Mouse (Mus musculus): Measurements from ENCODE around the gene Casp7. TPM values are rescaled to one million over a fixed set of nuclear protein-coding genes. Genes with fewer than 3 reads are reported as not detected.

Casp7 gene
- polyA plus RNA-seq, 1 experiment from 2014 or later: 22.5 TPM

- Histone ChIP-seq H3K9me3 (no peaks in the 10 kb centered on the region), H3K4me2 (no peak overlapping the region), H3K27me3 (no peaks in the 10 kb centered on the region), H3K4me3 (no peak overlapping the region), H3K4me1 (peaks cover 5% of the 10 kb centered on the region; the same call in 1 of the 2 replicates), H3K36me3 (peaks cover 19% of the 10 kb centered on the region; the same call in 1 of the 2 replicates), H3K27ac (no peak overlapping the region), H3K9ac (no peak overlapping the region)
- WGBS: 87% methylated on average over 7 of the region's 7 CpGs
- no peak for ATAC-seq (ENCODE audit: insufficient number of reproducible peaks, low FRiP score, low TSS enrichment, low read depth)
Measured at GRCm38 (mm10) chr19:56433581-56433980, 36.7 kb downstream of the Casp7 start.

GRCm38 (mm10) chr19:56436380-56436779 lies 39.5 kb downstream of the Casp7 start:
- no peak for ATAC-seq (ENCODE audit: insufficient number of reproducible peaks, low FRiP score, low TSS enrichment, low read depth)
- H3K27me3 ChIP-seq: no peaks in the 10 kb centered on the region
- no peak overlapping the region for H3K27ac ChIP-seq
- H3K9me3 ChIP-seq: no peaks in the 10 kb centered on the region
- H3K4me3 ChIP-seq: no peak overlapping the region
- H3K9ac ChIP-seq: no peak overlapping the region
- H3K4me2 ChIP-seq: no peak overlapping the region
- H3K4me1 ChIP-seq: peaks cover 5% of the 10 kb centered on the region; the same call in 1 of the 2 replicates
- H3K36me3 ChIP-seq: peaks cover 26% of the 10 kb centered on the region; the same call in 1 of the 2 replicates
- 89% methylated on average over 13 of the region's 13 CpGs for WGBS

GRCm38 (mm10) chr19:56438357-56439071 lies 41.6 kb downstream of the Casp7 start:
- no peak for ATAC-seq (ENCODE audit: insufficient number of reproducible peaks, low FRiP score, low TSS enrichment, low read depth)
- Histone ChIP-seq H3K4me1 (no peaks in the 10 kb centered on the region), H3K4me2 (no peak overlapping the region), H3K4me3 (no peak overlapping the region), H3K9ac (no peak overlapping the region), H3K9me3 (no peaks in the 10 kb centered on the region), H3K36me3 (peaks cover 26% of the 10 kb centered on the region; the same call in 1 of the 2 replicates), H3K27me3 (no peaks in the 10 kb centered on the region), H3K27ac (0 out of 2 replicates have a peak overlapping the region, but pooled peaks have one; percentile 43)
- 66% methylated on average over 7 of the region's 7 CpGs for WGBS

- no peak overlapping the region for H3K4me3 ChIP-seq
Measured at GRCm38 (mm10) chr19:56439072-56439434, 42.1 kb downstream of the Casp7 start.

GRCm38 (mm10) chr19:56443445-56443844 lies 46.5 kb downstream of the Casp7 start:
- 85% methylated on average over 14 of the region's 14 CpGs for WGBS

More at GRCm38 (mm10) chr19:56439072-56439434, 42.1 kb downstream of the Casp7 start:
- Histone ChIP-seq H3K4me1 (no peaks in the 10 kb centered on the region), H3K9me3 (no peaks in the 10 kb centered on the region), H3K9ac (no peak overlapping the region), H3K27me3 (no peaks in the 10 kb centered on the region), H3K36me3 (peaks cover 20% of the 10 kb centered on the region; the same call in 1 of the 2 replicates), H3K4me2 (no peak overlapping the region), H3K27ac (no peak overlapping the region)
- WGBS: 89% methylated on average over 6 of the region's 6 CpGs
- ATAC-seq (ENCODE audit: insufficient number of reproducible peaks, low FRiP score, low TSS enrichment, low read depth): no peak

GRCm38 (mm10) chr19:56448784-56449183 lies 51.9 kb downstream of the Casp7 start:
- Histone ChIP-seq H3K9me3 (no peaks in the 10 kb centered on the region), H3K27ac (no peak overlapping the region), H3K36me3 (no peaks in the 10 kb centered on the region), H3K4me3 (no peak overlapping the region), H3K4me1 (no peaks in the 10 kb centered on the region), H3K9ac (no peak overlapping the region), H3K27me3 (no peaks in the 10 kb centered on the region), H3K4me2 (no peak overlapping the region)
- ATAC-seq (ENCODE audit: insufficient number of reproducible peaks, low FRiP score, low TSS enrichment, low read depth): no peak
- WGBS: 93% methylated on average over 4 of the region's 4 CpGs

More at GRCm38 (mm10) chr19:56443445-56443844, 46.5 kb downstream of the Casp7 start:
- no peaks in the 10 kb centered on the region for H3K9me3 ChIP-seq
- no peaks in the 10 kb centered on the region for H3K27me3 ChIP-seq
- H3K4me1 ChIP-seq: no peaks in the 10 kb centered on the region
- H3K9ac ChIP-seq: no peak overlapping the region
- no peak for ATAC-seq (ENCODE audit: insufficient number of reproducible peaks, low FRiP score, low TSS enrichment, low read depth)
- H3K4me2 ChIP-seq: no peak overlapping the region
- no peak overlapping the region for H3K4me3 ChIP-seq
- no peak overlapping the region for H3K27ac ChIP-seq
- 0 out of 2 replicates have a peak, but pooled peaks cover 6% of the 10 kb centered on the region for H3K36me3 ChIP-seq

GRCm38 (mm10) chr19:56449537-56449936 lies 52.6 kb downstream of the Casp7 start:
- H3K9ac ChIP-seq: no peak overlapping the region
- no peaks in the 10 kb centered on the region for H3K4me1 ChIP-seq
- H3K27ac ChIP-seq: no peak overlapping the region
- no peaks in the 10 kb centered on the region for H3K36me3 ChIP-seq
- 90% methylated on average over 8 of the region's 8 CpGs for WGBS
- no peaks in the 10 kb centered on the region for H3K9me3 ChIP-seq
- H3K27me3 ChIP-seq: no peaks in the 10 kb centered on the region
- H3K4me2 ChIP-seq: no peak overlapping the region
- H3K4me3 ChIP-seq: no peak overlapping the region
- no peak for ATAC-seq (ENCODE audit: insufficient number of reproducible peaks, low FRiP score, low TSS enrichment, low read depth)

- WGBS: 77% methylated on average over 5 of the region's 5 CpGs
- no peaks in the 10 kb centered on the region for H3K4me1 ChIP-seq
- H3K4me2 ChIP-seq: no peak overlapping the region
- H3K9ac ChIP-seq: no peak overlapping the region
- ATAC-seq (ENCODE audit: insufficient number of reproducible peaks, low FRiP score, low TSS enrichment, low read depth): no peak
- H3K27me3 ChIP-seq: no peaks in the 10 kb centered on the region
- H3K27ac ChIP-seq: no peak overlapping the region
- H3K36me3 ChIP-seq: no peaks in the 10 kb centered on the region
- no peak overlapping the region for H3K4me3 ChIP-seq
- H3K9me3 ChIP-seq: no peaks in the 10 kb centered on the region
Measured at GRCm38 (mm10) chr19:56450892-56451291, 54.0 kb downstream of the Casp7 start.

GRCm38 (mm10) chr19:56451867-56452266 lies 54.9 kb downstream of the Casp7 start:
- no peaks in the 10 kb centered on the region for H3K4me1 ChIP-seq
- no peaks in the 10 kb centered on the region for H3K9me3 ChIP-seq
- H3K9ac ChIP-seq: no peak overlapping the region
- H3K4me3 ChIP-seq: no peak overlapping the region
- no peaks in the 10 kb centered on the region for H3K36me3 ChIP-seq
- H3K27me3 ChIP-seq: no peaks in the 10 kb centered on the region
- H3K4me2 ChIP-seq: no peak overlapping the region
- 78% methylated on average over 4 of the region's 4 CpGs for WGBS
- H3K27ac ChIP-seq: no peak overlapping the region
- no peak for ATAC-seq (ENCODE audit: insufficient number of reproducible peaks, low FRiP score, low TSS enrichment, low read depth)

- ATAC-seq (ENCODE audit: insufficient number of reproducible peaks, low FRiP score, low TSS enrichment, low read depth): no peak
- Histone ChIP-seq H3K27ac (no peak overlapping the region), H3K9me3 (no peaks in the 10 kb centered on the region), H3K27me3 (no peaks in the 10 kb centered on the region), H3K4me2 (no peak overlapping the region), H3K4me3 (no peak overlapping the region), H3K36me3 (no peaks in the 10 kb centered on the region), H3K9ac (no peak overlapping the region), H3K4me1 (peaks cover 2% of the 10 kb centered on the region; the same call in 1 of the 2 replicates)
- 87% methylated on average over 2 of the region's 2 CpGs for WGBS
Measured at GRCm38 (mm10) chr19:56452421-56452820, 55.5 kb downstream of the Casp7 start.

GRCm38 (mm10) chr19:56454862-56455261 lies 57.9 kb downstream of the Casp7 start:
- Histone ChIP-seq H3K27ac (no peak overlapping the region), H3K4me3 (no peak overlapping the region), H3K9ac (no peak overlapping the region), H3K9me3 (no peaks in the 10 kb centered on the region), H3K36me3 (no peaks in the 10 kb centered on the region), H3K27me3 (no peaks in the 10 kb centered on the region), H3K4me2 (no peak overlapping the region), H3K4me1 (peaks cover 6% of the 10 kb centered on the region; the same call in 1 of the 2 replicates)
- 73% methylated on average over 4 of the region's 4 CpGs for WGBS
- ATAC-seq (ENCODE audit: insufficient number of reproducible peaks, low FRiP score, low TSS enrichment, low read depth): no peak

GRCm38 (mm10) chr19:56455369-56455768 lies 58.4 kb downstream of the Casp7 start:
- H3K4me2 ChIP-seq: no peak overlapping the region
- no peaks in the 10 kb centered on the region for H3K9me3 ChIP-seq
- no peak overlapping the region for H3K9ac ChIP-seq
- no peaks in the 10 kb centered on the region for H3K36me3 ChIP-seq
- no peak for ATAC-seq (ENCODE audit: insufficient number of reproducible peaks, low FRiP score, low TSS enrichment, low read depth)
- no peak overlapping the region for H3K27ac ChIP-seq
- WGBS: 45% methylated on average over 2 of the region's 2 CpGs
- no peak overlapping the region for H3K4me3 ChIP-seq
- H3K27me3 ChIP-seq: no peaks in the 10 kb centered on the region
- peaks cover 6% of the 10 kb centered on the region; the same call in 1 of the 2 replicates for H3K4me1 ChIP-seq
